Mouse (Mus musculus): ENCODE data around the gene Ifnar2. TPM values are rescaled to one million over a fixed set of nuclear protein-coding genes. Genes with fewer than 3 reads are reported as not detected.

Ifnar2 gene
- total RNA-seq, 1 experiment from 2014 or later, result 83.9 TPM

DNA sequence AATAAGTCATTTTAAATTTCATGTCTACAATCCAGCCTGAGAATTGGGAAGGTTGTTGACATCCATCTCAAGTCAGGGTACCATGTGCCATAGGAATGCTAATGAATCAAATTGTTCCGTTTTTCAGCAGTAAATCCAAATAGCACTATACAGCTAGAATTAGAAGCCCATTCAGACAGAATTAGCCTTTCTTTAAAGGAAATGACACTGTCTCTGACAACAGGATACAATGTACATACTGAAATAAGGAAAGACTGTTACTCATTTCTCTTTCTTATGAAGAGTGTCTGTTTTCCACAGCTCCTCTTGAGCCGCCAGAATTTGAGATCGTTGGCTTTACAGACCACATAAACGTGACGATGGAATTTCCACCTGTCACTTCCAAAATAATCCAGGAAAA is 18.8 kb downstream of the Ifnar2 start, which contains the start of gene Gm21970:
Gm21970 (plus strand) TSS at position 301 of the 400 bp plus-strand sequence.
- DNase-seq, result no peak

DNA sequence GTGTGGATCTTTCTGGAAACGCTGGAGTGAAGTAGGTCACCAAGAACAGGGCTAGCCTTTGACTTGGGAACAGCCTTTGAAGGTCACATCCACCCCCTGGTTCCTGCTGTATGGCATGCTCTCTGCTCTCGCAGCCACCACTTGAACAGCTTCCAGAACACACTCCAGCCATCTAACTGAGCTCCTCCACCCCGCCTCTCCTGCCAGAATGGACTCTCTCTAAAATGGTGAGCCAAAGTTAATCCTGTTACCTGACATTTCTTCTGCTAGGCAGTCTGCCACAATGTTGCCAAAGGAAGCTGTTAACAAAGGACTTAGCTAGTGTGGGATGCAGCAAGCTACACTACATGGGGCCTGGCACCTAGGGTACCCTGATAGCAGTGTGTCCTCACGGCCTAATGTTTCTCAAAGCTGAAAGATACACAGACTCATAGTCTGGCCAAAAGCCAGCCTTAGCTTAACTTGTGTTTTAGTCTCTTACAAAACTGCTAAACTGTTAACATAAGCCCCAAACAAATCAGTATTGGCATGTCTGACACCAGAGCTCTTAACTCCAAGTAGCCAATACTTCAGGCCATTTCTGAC is 22.3 kb downstream of the Ifnar2 start:
- DNase-seq, result no peak

GRCm38 (mm10) chr16:91395633-91396392 is 23.2 kb downstream of the Ifnar2 start:
- DNase-seq, result no peak

- DNase-seq, result no peak
Measured at GRCm38 (mm10) chr16:91396844-91397537, 24.4 kb downstream of the Ifnar2 start.

- peak; percentile 64 for DNase-seq
Measured at GRCm38 (mm10) chr16:91398030-91398429, 25.4 kb downstream of the Ifnar2 start.

GRCm38 (mm10) chr16:91398944-91399343 is 26.4 kb downstream of the Ifnar2 start:
- DNase-seq, result no peak

- DNase-seq, result no peak
Measured at GRCm38 (mm10) chr16:91401569-91402165, 29.1 kb downstream of the Ifnar2 start.

DNA sequence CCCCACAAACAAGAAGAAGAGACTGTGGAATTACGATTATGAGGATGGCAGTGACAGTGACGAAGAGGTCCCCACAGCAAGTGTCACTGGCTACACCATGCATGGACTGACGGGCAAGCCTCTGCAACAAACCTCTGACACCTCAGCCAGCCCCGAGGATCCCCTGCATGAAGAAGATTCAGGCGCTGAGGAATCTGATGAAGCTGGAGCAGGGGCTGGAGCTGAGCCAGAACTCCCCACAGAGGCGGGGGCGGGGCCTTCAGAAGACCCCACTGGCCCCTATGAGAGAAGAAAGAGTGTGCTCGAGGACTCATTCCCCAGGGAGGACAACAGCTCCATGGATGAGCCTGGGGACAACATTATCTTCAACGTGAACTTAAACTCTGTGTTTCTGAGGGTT is 31.2 kb downstream of the Ifnar2 start:
- DNase-seq, result no peak

DNA sequence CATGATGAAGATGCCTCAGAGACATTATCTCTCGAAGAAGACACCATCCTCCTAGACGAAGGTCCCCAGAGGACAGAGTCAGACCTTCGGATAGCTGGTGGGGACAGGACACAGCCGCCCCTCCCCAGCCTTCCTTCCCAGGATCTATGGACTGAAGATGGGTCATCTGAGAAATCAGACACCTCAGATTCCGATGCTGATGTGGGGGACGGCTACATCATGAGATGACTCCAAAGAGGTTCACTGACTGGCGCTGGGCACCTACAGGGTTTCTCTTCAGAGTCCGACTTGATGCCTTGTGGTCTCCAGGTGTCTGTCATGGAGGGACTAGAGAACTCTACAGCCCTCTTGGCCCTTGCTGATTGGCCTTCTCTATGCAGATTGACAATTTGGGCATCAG is 31.6 kb downstream of the Ifnar2 start:
- no peak for DNase-seq

GRCm38 (mm10) chr16:91404828-91405577 is 32.4 kb downstream of the Ifnar2 start:
- no peak for DNase-seq

DNA sequence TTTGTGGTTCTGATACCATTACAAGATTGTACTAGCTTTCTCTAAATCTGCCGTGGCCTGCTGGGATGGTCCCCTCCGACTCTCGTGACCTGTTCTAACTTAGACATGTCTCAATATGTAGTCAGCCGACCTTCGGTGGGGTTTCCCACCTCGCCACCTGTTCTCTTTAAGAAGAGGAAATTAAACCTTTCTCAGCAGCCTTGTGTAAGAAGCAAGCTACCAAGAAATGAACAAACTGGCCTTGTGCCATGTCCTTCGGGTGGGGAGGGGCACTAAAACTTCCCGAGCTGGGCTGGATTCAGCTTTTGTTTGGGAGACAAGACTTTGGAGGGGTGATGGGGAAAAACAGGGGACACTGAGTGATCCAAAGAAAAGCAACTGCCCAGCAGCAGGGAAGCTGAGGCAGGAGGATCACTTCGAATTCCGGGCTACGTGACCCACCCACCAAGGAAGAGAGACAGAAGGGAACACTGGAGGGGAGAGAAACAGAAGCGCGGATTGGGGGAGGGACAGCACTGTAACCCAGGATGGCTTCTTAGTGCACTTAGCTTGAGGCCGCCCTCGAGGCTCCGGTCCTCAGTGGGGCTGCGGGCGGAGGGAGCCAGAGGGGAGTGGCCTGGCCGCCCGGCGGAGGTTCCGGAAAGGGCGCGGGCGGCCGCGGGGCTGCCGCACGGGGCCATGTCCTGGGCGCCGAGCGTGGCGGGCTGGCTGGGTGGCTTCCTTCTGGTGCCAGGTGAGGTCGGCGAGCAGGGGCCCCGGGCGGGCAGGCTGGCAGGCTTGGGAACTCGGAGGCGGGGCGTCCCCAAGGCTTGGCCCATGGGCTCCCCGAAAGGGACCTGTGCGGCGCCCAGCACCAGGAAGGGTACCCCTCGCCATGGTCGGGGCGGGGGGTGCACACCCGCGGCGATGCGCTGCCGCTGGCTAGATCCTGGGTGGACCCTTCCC is 33.3 kb downstream of the Ifnar2 start, which contains the start of gene Il10rb:
Il10rb (plus strand) TSS at position 525 of the 945 bp plus-strand sequence.
- peak; percentile 90 for DNase-seq

DNA sequence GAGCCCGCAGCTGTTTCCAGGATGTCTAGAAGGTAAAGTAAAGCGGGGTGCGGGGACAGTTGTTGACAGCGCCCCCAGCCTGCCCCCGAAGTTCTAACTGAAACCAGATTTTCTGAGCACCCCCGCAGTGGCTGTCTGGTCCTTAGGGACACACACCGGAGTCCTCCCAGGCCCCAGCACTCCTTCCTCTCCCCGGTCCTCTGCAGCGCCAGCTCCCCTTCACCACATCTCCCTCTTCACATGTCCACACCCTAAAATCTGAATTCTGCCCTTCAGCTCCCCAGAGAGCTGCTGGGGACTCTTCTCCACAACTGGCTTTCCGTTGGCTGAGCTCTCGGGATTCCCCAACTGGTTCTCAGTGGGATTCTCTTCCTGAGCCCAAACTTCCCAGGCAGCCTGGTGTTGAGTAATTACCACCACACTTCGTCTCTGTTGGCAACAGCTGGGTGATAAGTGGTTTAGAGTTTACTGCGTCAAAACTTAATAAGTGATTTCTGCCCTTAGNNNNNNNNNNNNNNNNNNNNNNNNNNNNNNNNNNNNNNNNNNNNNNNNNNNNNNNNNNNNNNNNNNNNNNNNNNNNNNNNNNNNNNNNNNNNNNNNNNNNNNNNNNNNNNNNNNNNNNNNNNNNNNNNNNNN is 34.1 kb downstream of the Ifnar2 start:
- peak; percentile 72 for DNase-seq

DNA sequence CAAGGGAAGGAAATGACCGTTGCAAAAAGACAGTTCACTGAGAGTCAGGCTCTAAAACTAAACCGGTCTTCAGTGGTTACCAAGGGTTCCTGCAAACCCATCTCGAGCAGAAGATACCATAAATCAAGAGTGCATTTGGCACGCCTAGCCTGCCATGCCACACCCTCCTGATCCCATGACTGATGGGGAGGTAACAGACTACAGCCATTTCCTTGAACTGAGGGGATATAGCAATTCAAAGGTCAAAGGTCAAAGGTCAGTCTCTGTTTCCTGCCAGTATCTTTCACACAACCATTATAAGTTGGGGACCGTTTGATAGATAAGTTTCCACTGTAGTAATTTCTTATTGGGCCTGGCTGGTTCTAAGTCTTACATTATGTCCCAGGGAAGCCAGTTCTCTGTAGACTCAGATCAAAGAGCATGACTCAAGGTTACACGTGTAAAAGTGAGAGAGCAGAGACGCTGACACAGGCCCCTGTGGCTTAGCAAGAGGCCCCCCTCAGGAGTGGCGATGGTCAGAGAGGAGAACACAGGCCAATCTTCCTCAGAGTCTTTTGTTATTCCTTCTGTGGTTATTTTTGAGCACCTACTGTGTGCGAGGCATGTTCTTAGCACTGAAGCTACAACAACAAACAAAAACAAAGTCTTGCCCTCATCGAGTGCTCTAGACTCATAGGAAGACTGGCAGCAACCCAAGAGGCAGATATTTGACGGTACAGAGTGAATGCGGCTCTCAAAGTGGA is 40.7 kb downstream of the Ifnar2 start:
- DNase-seq, result peak; percentile 58

DNA sequence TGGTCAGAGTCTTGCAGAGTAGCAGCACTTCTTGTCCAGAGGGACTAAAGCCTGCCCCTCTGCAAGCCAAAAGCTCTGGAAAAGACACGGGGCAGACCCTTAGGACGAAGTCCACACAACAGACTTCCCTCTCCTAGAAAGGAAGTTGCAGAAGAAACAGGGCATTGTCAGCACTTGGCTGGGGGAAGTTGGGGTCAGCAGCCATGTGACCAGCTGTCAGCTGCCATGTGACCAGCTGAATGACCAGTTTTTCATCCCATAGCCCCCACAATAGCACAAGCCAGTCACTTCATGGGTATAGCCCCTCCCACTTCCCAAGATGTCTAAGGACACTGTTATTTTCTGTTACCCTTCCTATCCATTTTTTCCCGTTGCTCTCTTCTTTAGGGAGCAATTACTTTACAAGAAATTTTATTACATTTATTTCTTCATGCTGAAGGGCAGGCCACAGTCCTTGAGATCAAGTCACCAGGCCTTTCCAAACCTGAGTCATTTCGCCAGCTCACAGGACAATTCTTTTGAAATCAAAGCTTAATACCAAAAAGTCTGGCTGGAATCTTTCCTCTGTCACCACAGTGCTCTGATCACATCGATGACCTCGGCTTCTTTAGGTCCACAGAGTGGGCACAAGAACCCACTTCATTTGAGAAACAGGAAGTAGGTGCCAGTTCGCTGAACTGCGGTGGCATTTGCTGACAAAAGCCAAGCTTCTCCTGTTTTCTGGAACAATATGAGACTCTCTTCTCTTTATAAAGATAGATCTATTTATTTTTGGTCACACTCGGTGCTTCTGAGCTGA is 43.0 kb downstream of the Ifnar2 start:
- peak; percentile 65 for DNase-seq

DNA sequence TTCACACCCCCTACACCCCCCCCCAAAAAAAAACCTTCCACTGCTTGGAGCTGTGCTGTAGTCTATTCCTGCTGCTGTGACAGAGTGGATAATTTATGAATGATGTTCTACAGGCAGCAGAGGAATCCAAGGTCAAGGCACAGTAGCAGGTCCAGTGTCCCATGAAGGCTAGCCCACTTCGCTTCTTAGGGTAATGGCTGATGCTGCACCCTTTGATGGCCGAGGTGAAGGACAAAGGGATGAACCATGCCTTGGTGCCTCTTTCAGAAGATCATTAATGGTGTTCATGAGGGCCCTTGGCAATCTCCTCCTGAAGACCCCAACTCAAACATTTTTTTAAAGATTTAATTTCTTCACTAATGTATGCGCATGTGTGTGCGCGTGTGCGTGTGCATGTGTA is 43.8 kb downstream of the Ifnar2 start:
- DNase-seq, result no peak

- peak; percentile 65 for DNase-seq
Measured at GRCm38 (mm10) chr16:91416938-91417337, 44.4 kb downstream of the Ifnar2 start.

- no peak for DNase-seq
Measured at GRCm38 (mm10) chr16:91418531-91418930, 45.9 kb downstream of the Ifnar2 start.

DNA sequence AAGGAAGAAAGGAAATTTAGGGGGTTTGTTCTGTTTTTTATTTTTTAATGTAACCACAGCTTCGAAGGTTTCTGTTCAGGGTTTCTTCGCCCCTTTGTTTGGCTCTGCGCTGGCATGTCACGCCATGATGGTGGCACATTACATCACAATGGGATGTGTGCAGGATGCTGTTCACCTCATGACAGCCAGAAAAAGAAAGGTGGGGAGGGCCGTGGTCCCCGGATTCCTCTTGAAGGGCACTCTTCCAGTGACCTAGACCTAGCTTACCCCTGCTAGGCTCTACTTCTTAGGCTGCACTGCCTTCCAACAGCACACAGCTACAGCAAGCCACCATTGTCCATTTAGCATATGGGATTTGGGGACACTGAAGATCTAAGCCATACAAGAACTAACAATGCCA is 53.2 kb downstream of the Ifnar2 start:
- no peak for DNase-seq

GRCm38 (mm10) chr16:91426586-91426985 is 54.0 kb downstream of the Ifnar2 start:
- DNase-seq, result no peak

Data from adrenal gland, postnatal 14 days (tissue).